Mouse (Mus musculus) C2C12 (cell line): ENCODE results near the gene Fgd2. TPM values are rescaled to one million over a fixed set of nuclear protein-coding genes. Genes with fewer than 3 reads are reported as not detected.
"Not testable (repeated sequence)": the region's sequence is repeated elsewhere in the genome, so short reads cannot be mapped to it uniquely, and the experiment has no call there.

Source experiments
- H3K27me3 ChIP-seq: one replicate; pipeline ENCODE4 v1.6.1; 2011; ENCODE audit not compliant: control insufficient read depth, insufficient read depth, insufficient read length
- H3K36me3 ChIP-seq: one replicate; pipeline ENCODE4 v1.6.1; 2011; ENCODE audit not compliant: control insufficient read depth, insufficient read depth
- H3K4me3 ChIP-seq: one replicate; pipeline ENCODE4 v1.5.1; 2011; ENCODE audit warnings: mild to moderate bottlenecking, control low read depth; ENCODE audit not compliant: poor library complexity, insufficient read depth, severe bottlenecking
- H3K79me2 ChIP-seq: one replicate; pipeline ENCODE4 v1.6.1; 2011; ENCODE audit not compliant: control insufficient read depth, insufficient read depth
- H3K79me3 ChIP-seq: one replicate; pipeline ENCODE4 v1.6.1; 2011; ENCODE audit warnings: low read depth, control low read depth
- H3ac ChIP-seq: one replicate; pipeline ENCODE3; 2011; ENCODE audit warnings: low read depth; ENCODE audit not compliant: control insufficient read depth, insufficient read length
- CEBPB ChIP-seq: IDR thresholded peaks from one replicate; pipeline ENCODE4 v1.6.1; 2011; ENCODE audit warnings: low read depth, mild to moderate bottlenecking, control low read depth, moderate library complexity
- CTCF ChIP-seq: IDR thresholded peaks from one replicate; pipeline ENCODE4 v1.5.1; 2011; ENCODE audit not compliant: control insufficient read depth, insufficient read depth, insufficient read length
- FOSL1 ChIP-seq: IDR thresholded peaks from one replicate; pipeline ENCODE4 v1.8.0; 2011; ENCODE audit warnings: mild to moderate bottlenecking, low read length; ENCODE audit not compliant: poor library complexity, insufficient read depth, severe bottlenecking
- MAX ChIP-seq: IDR thresholded peaks from one replicate; pipeline ENCODE4 v1.6.1; 2011; ENCODE audit warnings: mild to moderate bottlenecking, control low read depth
- MYOD1 ChIP-seq: IDR thresholded peaks from one replicate; pipeline ENCODE4 v1.6.1; 2011; ENCODE audit warnings: low read depth; ENCODE audit not compliant: control insufficient read depth, insufficient read length
- MYOG ChIP-seq: IDR thresholded peaks from one replicate; pipeline ENCODE4 v1.6.1; 2011; ENCODE audit not compliant: control insufficient read depth, insufficient read length; ENCODE audit errors: extremely low read depth
- USF1 ChIP-seq: IDR thresholded peaks from one replicate; pipeline ENCODE4 v1.6.1; 2011; ENCODE audit warnings: low read depth, mild to moderate bottlenecking, control low read depth, moderate library complexity
- polyA plus RNA-seq: library from polyadenylated mRNA; unstranded; fragments of >200 nt; fragmentation: generic; extraction: Trizol; gene quantifications from one replicate; pipeline ENCODE4 v1.2.1, GENCODE M21; 2012; ENCODE audit warnings: missing spikeins

Fgd2 gene
- polyA plus RNA-seq, 1 experiment, result 0.19 TPM

DNA sequence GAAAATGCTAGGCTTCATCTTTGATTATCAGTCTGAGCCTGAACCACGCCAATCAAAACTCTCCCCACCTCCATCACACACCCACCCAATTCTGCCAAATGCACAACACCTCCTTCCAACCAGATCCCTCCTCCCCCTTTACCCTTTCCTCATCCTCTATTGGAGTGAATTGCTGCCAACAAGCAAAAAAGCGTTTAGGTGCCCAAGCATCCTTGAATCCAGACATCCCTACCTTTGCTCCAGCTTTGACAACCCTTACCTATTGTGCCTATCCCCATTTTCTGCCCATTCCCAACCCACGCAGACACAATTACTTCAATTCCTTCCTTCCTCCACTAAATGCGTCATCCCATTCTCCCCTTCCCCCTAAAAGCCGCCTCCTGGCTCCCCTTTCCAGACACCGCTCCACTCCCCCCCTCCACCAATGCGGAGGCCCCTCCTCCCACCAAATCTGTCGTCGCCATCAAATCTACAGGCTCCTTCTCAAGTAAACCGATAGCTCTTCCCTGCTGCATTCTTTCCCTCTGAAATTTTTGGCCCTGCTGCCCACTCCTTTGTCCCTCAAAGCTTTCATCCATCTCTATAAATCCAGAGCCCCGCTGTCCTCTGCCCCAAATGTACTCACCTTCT is 14.1 kb upstream of the Fgd2 start:
- TF ChIP-seq MAX (no peak), MYOD1 (no peak), CTCF (no peak), CEBPB (no peak), FOSL1 (no peak), MYOG (no peak)
- Histone ChIP-seq H3K79me3 (peaks cover 33% of the 10 kb centered on the region), H3K36me3 (peaks cover 31% of the 10 kb centered on the region), H3K79me2 (peaks cover 53% of the 10 kb centered on the region), H3ac (peak overlapping the region; percentile 75), H3K27me3 (no peaks in the 10 kb centered on the region), H3K4me3 (peak overlapping the region; percentile 81)

DNA sequence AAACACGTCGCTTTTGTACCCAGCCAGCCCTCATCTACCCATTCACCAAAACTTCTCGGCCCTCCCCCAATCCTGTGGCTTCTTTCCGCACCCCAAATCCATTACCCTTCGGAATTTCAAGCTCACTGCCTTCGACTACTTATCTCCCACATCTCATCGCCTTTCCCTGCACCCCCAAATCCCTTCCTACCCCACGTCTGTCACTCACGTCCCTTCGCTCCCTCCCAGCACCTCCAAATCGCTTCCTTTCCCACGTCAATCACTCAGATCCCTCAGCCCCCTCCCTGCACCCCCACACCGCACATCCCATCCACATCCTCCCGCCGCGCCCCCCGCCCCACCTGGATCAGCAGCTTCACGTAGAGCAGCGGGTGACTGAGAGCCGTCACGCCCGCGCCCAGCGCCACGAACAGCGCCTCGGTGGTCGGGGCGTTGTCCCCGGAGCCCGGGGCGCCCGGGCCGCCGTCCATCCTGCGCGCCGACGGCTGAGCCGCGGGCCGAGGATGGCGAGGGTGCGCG is 13.5 kb upstream of the Fgd2 start:
- H3K79me2 ChIP-seq, result peaks cover 52% of the 10 kb centered on the region
- H3ac ChIP-seq, result peak overlapping the region; percentile 75
- H3K27me3 ChIP-seq, result no peaks in the 10 kb centered on the region
- peaks cover 33% of the 10 kb centered on the region for H3K79me3 ChIP-seq
- peak overlapping the region; percentile 81 for H3K4me3 ChIP-seq
- TF ChIP-seq USF1, result no peak
- peaks cover 31% of the 10 kb centered on the region for H3K36me3 ChIP-seq

DNA sequence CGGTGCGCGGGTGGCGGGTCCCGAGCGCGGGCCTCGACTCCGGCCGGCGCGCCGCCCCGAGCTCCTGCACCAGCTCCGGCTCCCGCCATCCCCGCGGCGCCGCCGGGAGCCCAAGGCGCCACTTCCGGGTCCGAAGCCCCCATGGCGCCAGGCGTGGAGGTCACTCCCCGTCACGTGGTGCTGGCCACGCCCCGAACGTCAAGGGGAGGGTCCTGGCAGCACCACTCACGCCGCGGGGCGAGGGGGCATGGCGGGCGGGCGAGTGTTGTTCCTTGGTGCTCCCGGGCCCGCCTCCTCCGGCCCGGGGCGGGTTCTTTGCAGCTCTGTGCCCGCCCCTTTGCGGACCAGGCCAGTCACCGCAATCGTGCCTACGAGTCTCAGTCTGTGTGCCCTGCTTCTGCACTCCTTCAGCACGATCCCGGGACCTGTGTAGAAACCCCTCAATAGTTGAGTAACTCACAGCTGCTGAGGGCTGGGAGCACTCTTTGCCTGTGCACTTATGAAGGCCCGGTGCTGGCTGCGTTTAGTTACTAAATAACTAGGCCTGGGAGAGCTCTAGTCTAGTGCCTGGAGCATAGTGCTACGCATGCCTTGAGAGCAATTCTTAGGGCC is 13.0 kb upstream of the Fgd2 start, which contains the start of gene Mtch1:
Gene Mtch1, minus strand, starts transcription at position 290 of the 612 bp plus-strand sequence.
- Histone ChIP-seq H3K36me3 (peaks cover 25% of the 10 kb centered on the region), H3K4me3 (peak within 1 kb of the TSS; percentile 81), H3K79me3 (peaks cover 33% of the 10 kb centered on the region), H3K79me2 (peaks cover 47% of the 10 kb centered on the region), H3K27me3 (no peaks in the 10 kb centered on the region), H3ac (peak within 1 kb of the TSS; percentile 75)
- TF ChIP-seq MAX, result peak; percentile 74
- no peak for TF ChIP-seq CTCF
- peak; percentile 95 for TF ChIP-seq USF1

DNA sequence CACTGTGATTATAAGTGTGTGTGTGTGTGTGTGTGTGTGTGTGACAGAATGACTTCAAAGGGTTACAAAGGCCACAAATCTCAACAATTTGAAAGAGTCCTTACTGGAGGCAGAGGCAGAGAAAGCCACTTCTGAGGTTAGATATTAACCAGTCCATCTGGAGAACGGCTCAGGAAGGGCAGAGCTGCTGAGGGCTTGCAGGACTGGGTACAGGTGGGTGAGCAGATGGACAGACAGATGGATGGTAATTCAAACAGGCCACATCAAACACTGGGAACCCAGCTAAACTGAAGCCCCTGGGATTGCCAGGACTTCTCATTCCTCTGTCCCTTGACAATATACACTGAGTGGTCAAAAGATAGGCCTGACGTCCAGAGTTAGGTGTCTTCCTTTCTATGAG is 11.7 kb upstream of the Fgd2 start:
- H3K36me3 ChIP-seq, result peaks cover 13% of the 10 kb centered on the region
- TF ChIP-seq MYOG (no peak), MYOD1 (no peak), CEBPB (no peak), CTCF (no peak), USF1 (no peak), FOSL1 (no peak), MAX (no peak)
- H3K79me3 ChIP-seq, result peaks cover 29% of the 10 kb centered on the region
- H3K27me3 ChIP-seq, result no peaks in the 10 kb centered on the region
- peaks cover 35% of the 10 kb centered on the region for H3K79me2 ChIP-seq
- H3ac ChIP-seq, result no peak overlapping the region
- H3K4me3 ChIP-seq, result no peak overlapping the region

DNA sequence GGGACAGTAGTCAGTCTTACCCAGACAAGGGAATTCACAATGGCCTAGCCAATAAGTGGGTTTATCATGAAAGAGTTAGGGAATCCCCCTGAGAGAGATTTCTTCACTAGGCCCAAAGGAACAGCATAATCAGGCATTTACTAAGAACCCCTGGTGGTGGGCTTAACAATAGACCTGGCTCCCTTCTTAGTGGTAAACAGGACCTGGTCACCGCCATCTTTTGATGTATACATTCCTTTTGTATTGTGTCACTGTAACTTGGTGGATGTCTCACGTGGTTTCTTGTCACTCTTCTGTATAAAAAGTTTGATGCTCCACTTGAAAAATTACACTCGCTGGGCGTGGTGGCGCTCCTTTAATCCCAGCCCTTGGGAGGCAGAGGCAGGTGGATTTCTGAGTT is 9.7 kb upstream of the Fgd2 start:
- not testable (repeated sequence) for H3K36me3 ChIP-seq, H3ac ChIP-seq, H3K27me3 ChIP-seq, H3K4me3 ChIP-seq
- Histone ChIP-seq H3K79me3 (peaks cover 12% of the 10 kb centered on the region), H3K79me2 (peaks cover 15% of the 10 kb centered on the region)

DNA sequence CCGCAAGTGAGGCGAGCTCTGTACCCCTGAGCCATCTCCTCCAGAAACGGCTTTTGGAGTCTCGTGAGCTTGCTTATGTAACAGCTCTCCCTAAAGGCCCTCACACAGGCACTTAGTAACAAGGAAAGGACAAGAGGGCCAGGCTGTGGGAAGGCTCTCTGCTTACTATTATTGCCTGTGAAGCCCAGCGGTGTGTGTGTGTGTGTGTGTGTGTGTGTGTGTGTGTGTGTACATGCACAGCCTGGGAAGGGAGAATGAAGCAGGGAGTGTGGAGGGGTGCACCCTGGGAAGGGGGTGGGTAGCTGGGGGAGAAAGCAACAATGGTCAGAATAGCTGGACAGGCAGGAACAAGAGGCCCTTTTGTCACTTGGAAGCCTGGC is 5.3 kb upstream of the Fgd2 start:
- Histone ChIP-seq H3K4me3 (no peak overlapping the region), H3K27me3 (no peaks in the 10 kb centered on the region), H3ac (no peak overlapping the region), H3K36me3 (no peaks in the 10 kb centered on the region), H3K79me3 (no peaks in the 10 kb centered on the region), H3K79me2 (no peaks in the 10 kb centered on the region)
- TF ChIP-seq MYOD1 (no peak), USF1 (no peak), CEBPB (no peak), CTCF (no peak), MYOG (no peak), FOSL1 (no peak), MAX (no peak)
